Mouse (Mus musculus) urinary bladder, postnatal 14 days (tissue): Measurements from ENCODE around the gene Tysnd1.

Source experiments
- DNase-seq: peaks from one replicate; pipeline ENCODE4 v3.0.0; 2021; ENCODE audit warnings: low spot score

Gene Tysnd1

GRCm38 (mm10) chr10:61737537-61737936 is 42.2 kb downstream of the Tysnd1 start:
- DNase-seq = no peak

DNA sequence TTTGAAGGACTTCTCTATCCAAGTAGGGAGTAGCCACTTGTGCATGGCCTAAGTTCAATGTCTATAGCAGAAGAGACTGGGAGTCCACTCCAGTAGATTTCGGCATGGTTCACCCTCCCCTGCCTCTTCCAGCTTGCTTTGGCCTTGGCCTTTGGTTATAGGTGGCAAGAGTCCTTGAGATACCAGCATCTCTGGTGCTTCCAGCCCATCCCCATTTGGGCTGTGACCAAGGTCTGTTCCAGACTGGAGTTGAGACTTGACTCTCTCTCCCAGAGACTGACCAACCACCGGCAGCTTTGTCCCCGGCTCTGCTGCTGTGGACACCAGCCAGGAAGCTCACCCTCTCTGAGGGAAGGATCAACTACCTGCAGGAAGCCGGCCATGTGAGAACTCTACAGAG is 42.8 kb downstream of the Tysnd1 start:
- DNase-seq = no peak

DNA sequence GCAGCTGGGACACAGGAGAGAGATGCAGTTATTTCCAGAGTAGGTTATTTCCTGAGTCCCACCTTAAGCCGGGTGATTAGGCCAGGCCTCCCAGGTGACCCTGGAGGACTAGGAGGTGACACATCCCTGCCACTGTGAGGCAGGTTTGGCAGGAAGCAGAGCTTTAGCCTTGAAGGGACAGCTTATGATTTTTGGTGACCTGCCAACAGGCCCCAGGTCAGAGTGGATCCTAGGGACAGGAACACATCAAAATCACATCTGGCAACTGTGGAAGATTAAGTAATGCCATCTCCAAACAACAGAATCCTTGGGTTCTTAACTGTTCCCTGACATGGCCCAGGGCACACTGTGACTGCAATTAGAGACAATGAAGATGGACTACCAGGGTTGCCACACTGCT is 46.0 kb downstream of the Tysnd1 start:
- no peak for DNase-seq

DNA sequence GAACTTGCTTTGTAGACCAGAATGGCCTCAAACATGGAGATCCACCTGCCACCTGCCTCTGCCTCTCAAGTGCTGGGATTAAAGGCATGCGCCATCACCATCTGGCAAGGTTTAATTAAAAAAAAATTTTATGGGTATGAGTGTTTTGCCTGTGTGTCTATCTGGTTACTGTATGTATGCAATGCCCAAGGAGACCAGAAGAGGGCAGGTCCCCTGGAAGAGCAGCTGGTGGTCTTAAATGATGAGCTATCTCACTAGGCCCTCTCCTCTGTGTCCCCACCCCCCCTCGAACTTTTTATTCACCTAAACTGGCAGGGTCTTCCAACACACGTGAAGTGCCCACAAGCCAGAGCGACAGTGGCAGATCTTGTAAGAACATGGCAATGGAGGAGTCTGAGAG is 46.6 kb downstream of the Tysnd1 start:
- no peak for DNase-seq

DNA sequence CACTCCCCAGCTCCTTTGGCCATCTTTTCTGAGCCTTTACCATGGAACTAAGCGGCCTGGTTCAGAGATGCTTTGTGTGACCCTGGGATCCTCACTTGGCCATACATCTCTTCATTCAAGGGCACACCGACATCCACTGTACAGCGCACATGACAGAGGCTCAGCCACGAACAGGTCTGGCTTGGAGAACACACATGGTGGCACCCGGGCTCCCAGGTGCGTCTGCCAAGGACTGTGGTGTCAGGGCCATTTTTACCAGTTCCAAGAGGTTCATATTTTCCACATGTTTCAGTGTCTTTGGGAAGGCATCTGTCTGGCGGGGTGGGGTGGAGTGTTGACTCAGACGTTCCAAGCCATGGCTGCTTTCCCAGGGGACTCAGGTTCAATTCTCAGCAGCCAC is 47.0 kb downstream of the Tysnd1 start:
- no peak for DNase-seq

DNA sequence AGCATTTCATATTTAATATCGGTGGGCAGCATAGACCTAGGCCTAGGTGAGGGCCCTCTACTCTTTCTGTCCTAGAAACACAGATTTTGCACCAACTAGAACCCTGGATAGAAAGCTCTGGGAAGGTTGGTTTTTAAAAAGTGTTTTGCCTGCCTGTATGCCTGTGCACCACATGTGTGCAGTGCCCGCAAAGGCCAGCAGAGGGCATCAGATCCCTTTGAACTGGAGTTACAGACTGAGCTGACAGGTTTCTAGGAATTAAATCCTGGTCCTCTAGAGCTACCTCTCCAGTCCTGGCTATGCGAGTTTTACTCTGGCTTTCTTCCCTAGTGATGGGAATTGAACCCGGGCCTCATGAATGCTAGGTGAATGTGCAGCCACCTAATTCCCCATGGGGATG is 49.8 kb downstream of the Tysnd1 start:
- DNase-seq = peak; percentile 40

- DNase-seq = no peak
These were observed 52.0 kb downstream of the Tysnd1 start for GRCm38 (mm10) chr10:61747302-61747701.

GRCm38 (mm10) chr10:61750014-61750413 is 54.7 kb downstream of the Tysnd1 start:
- no peak for DNase-seq

- peak; percentile 29 for DNase-seq
These were observed 56.4 kb downstream of the Tysnd1 start for GRCm38 (mm10) chr10:61751534-61752219.
